Mouse (Mus musculus) olfactory bulb, adult 2 months (tissue): ENCODE measurements around the gene Atxn10.

Source experiments
- CTCF ChIP-seq: fragments of 200-500 bp; IDR thresholded peaks from 2 replicates; pipeline ENCODE4 v1.5.1; 2012; ENCODE audit warnings: low read depth, mild to moderate bottlenecking, low read length, moderate library complexity; ENCODE audit not compliant: insufficient read depth
- POLR2A ChIP-seq: fragments of 200-500 bp; IDR thresholded peaks from 2 replicates; pipeline ENCODE4 v1.6.1; 2012; ENCODE audit warnings: mild to moderate bottlenecking, low read depth, low read length, moderate library complexity; ENCODE audit not compliant: insufficient read depth

DNA sequence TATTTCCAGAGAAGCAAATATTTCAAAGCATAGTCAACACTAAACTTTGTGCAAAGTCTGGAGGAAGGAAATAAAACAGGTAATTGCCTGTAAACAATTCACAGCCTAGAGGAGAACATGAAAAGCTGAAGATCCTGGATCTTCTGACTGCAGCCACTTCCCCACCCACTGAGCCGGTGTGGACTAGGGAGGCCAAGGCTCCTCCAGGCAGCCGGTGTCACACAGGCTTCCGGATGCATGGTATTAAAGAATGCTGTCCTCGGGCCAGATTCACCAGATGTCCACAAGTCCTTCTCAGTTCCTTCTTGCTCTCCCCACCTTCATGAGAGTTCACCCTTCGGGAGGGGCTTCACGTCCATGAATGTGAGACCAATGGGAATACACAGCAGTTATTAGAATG lies 73.8 kb downstream of the Atxn10 start:
- TF ChIP-seq CTCF (no peak), POLR2A (no peak)
